Mouse (Mus musculus) forebrain, postnatal 0 days (tissue): ENCODE measurements around the gene Cluap1. TPM values are rescaled to one million over a fixed set of nuclear protein-coding genes. Genes with fewer than 3 reads are reported as not detected.

Experiments used
- ATAC-seq: fragments of 200-750 bp; cut with Nextera tagmentation; 2 replicates; pipeline ENCODE4 v1.8.0; 2017; ENCODE audit warnings: mild to moderate bottlenecking, moderate library complexity
- DNase-seq: peaks from one replicate; pipeline ENCODE4 v3.0.0-alpha.2; 2015
- H3K27ac ChIP-seq: fragments of 300-500 bp; sonication (generic); 2 replicates; pipeline ENCODE4 v1.5.1; 2014; ENCODE audit warnings: low read depth, mild to moderate bottlenecking, antibody characterized with exemption, low read length, moderate library complexity, mixed read lengths
- H3K27me3 ChIP-seq: fragments of 300-500 bp; sonication (generic); 2 replicates; pipeline ENCODE4 v1.6.1; 2014; ENCODE audit warnings: mild to moderate bottlenecking, low read length, mixed read lengths; ENCODE audit not compliant: insufficient read depth
- H3K36me3 ChIP-seq: fragments of 300-500 bp; sonication (generic); 2 replicates; pipeline ENCODE4 v1.6.1; 2014; ENCODE audit warnings: mild to moderate bottlenecking, moderate library complexity; ENCODE audit not compliant: insufficient read depth
- H3K4me1 ChIP-seq: fragments of 300-500 bp; sonication (generic); 2 replicates; pipeline ENCODE4 v1.6.1; 2014; ENCODE audit warnings: antibody characterized with exemption; ENCODE audit not compliant: insufficient read depth
- H3K4me2 ChIP-seq: fragments of 300-500 bp; sonication (generic); 2 replicates; pipeline ENCODE4 v1.6.1; 2014; ENCODE audit warnings: low read depth, mild to moderate bottlenecking, moderate library complexity
- H3K4me3 ChIP-seq: fragments of 300-500 bp; sonication (generic); 2 replicates; pipeline ENCODE4 v1.5.1; 2014; ENCODE audit warnings: low read depth, low read length, mixed read lengths
- H3K9ac ChIP-seq: fragments of 300-500 bp; sonication (generic); 2 replicates; pipeline ENCODE4 v1.6.1; 2014; ENCODE audit warnings: mild to moderate bottlenecking
- H3K9me3 ChIP-seq: fragments of 300-500 bp; sonication (generic); 2 replicates; pipeline ENCODE4 v1.6.1; 2016; ENCODE audit warnings: low read length
- CTCF ChIP-seq: sonication (generic); IDR thresholded peaks from 2 replicates; pipeline ENCODE4 v1.5.1; 2016; ENCODE audit warnings: antibody characterized with exemption, control low read depth, low read depth
- WGBS: fragments of 180-500 bp; shearing (Covaris S2); extraction: QIAGEN DNeasy Blood & Tissue Kit; methylation state at CpG from one replicate; pipeline ENCODE4 v1.1.7; 2014; 5-methylcytosine and 5-hydroxymethylcytosine counted together
- microRNA-seq, 2 experiments: library from miRNA; unstranded; fragments of <30 nt; microRNA quantifications; one replicate each; pipeline ENCODE4; 2016
- polyA plus RNA-seq: library from polyadenylated mRNA; unstranded; fragments of >200 nt; fragmentation: Nextera tagmentation; extraction: Ambion mirVana; gene quantifications from 2 replicates; pipeline ENCODE4 v1.2.1, GENCODE M21; 2015
- total RNA-seq: library from RNA; depleted of rRNA; stranded (reverse); fragments of >200 nt; gene quantifications from 2 replicates; pipeline ENCODE4 v1.2.3, GENCODE M21; 2014; rRNA removed

The Cluap1 gene
- total and polyA plus RNA-seq, 2 experiments from 2014 or later = 36.9 to 45.2 TPM

- 86% methylated on average over 4 of the region's 4 CpGs for WGBS
Measured at GRCm38 (mm10) chr16:3976251-3976671, 67.7 kb downstream of the Cluap1 start, which contains the start of gene Nlrc3. Gene Nlrc3, minus strand, starts transcription at chr16:3976632.

GRCm38 (mm10) chr16:3976712-3977111, 68.1 kb downstream of the Cluap1 start:
- ATAC-seq = no peak
- Histone ChIP-seq H3K4me2 (no peak overlapping the region), H3K4me3 (no peak overlapping the region), H3K27ac (no peak overlapping the region), H3K27me3 (no peaks in the 10 kb centered on the region), H3K9me3 (no peaks in the 10 kb centered on the region), H3K36me3 (peaks cover 39% of the 10 kb centered on the region), H3K9ac (no peak overlapping the region), H3K4me1 (no peaks in the 10 kb centered on the region)
- 58% methylated on average over 3 of the region's 3 CpGs for WGBS
- DNase-seq = no peak
- no peak for TF ChIP-seq CTCF

More at GRCm38 (mm10) chr16:3976251-3976671, 67.7 kb downstream of the Cluap1 start, which contains the start of gene Nlrc3:
- Histone ChIP-seq H3K27me3 (no peaks in the 10 kb centered on the region), H3K9ac (no peak within 1 kb of the TSS), H3K9me3 (no peaks in the 10 kb centered on the region), H3K27ac (no peak within 1 kb of the TSS), H3K36me3 (peaks cover 35% of the 10 kb centered on the region), H3K4me3 (no peak within 1 kb of the TSS), H3K4me1 (no peaks in the 10 kb centered on the region), H3K4me2 (no peak within 1 kb of the TSS)
- no peak for ATAC-seq
- DNase-seq = no peak
- TF ChIP-seq CTCF = no peak

GRCm38 (mm10) chr16:3982173-3982572, 73.6 kb downstream of the Cluap1 start:
- H3K4me1 ChIP-seq = no peaks in the 10 kb centered on the region
- DNase-seq (no peak), ATAC-seq (no peak)
- H3K27me3 ChIP-seq = no peaks in the 10 kb centered on the region
- no peaks in the 10 kb centered on the region for H3K9me3 ChIP-seq
- H3K4me3 ChIP-seq = no peak overlapping the region
- WGBS = 90% methylated on average over 4 of the region's 4 CpGs
- H3K4me2 ChIP-seq = no peak overlapping the region
- no peak overlapping the region for H3K9ac ChIP-seq
- no peak for TF ChIP-seq CTCF
- no peak overlapping the region for H3K27ac ChIP-seq
- peaks cover 93% of the 10 kb centered on the region for H3K36me3 ChIP-seq

- peaks cover 99% of the 10 kb centered on the region for H3K36me3 ChIP-seq
- H3K9ac ChIP-seq = no peak overlapping the region
- no peak overlapping the region for H3K4me3 ChIP-seq
- WGBS = 44% methylated on average over 7 of the region's 7 CpGs
- no peaks in the 10 kb centered on the region for H3K4me1 ChIP-seq
- no peaks in the 10 kb centered on the region for H3K9me3 ChIP-seq
- TF ChIP-seq CTCF = no peak
- H3K27ac ChIP-seq = no peak overlapping the region
- ATAC-seq = no peak
- H3K4me2 ChIP-seq = no peak overlapping the region
- no peak for DNase-seq
- H3K27me3 ChIP-seq = no peaks in the 10 kb centered on the region
Measured at GRCm38 (mm10) chr16:3983146-3983700, 74.6 kb downstream of the Cluap1 start.

GRCm38 (mm10) chr16:3988410-3988809, 79.8 kb downstream of the Cluap1 start:
- no peak for TF ChIP-seq CTCF
- Histone ChIP-seq H3K4me3 (no peak overlapping the region), H3K36me3 (peaks cover 99% of the 10 kb centered on the region), H3K4me1 (no peaks in the 10 kb centered on the region), H3K9me3 (no peaks in the 10 kb centered on the region), H3K9ac (no peak overlapping the region), H3K27me3 (no peaks in the 10 kb centered on the region), H3K4me2 (no peak overlapping the region), H3K27ac (no peak overlapping the region)
- ATAC-seq (no peak), DNase-seq (no peak)
- WGBS = 93% methylated on average over 4 of the region's 4 CpGs

Small RNA genes within 50 kb of the gene (microRNA-seq; reads per million reads assigned to microRNA genes)
- 0 reads per million in 2 experiments for gene Gm23493

Other genes starting within 250 kb of the Cluap1 start
- not detected in 2 replicates for gene Mefv, start 190.7 kb upstream of the Cluap1 start, total RNA-seq
- gene Mefv, start 190.7 kb upstream of the Cluap1 start, polyA plus RNA-seq = not detected in 2 replicates
- 36.4 and 37.1 TPM in 2 replicates for gene Zfp263, start 164.7 kb upstream of the Cluap1 start, total RNA-seq
- 25.1 and 36.4 TPM in 2 replicates for gene Zfp263, start 164.7 kb upstream of the Cluap1 start, polyA plus RNA-seq
- not detected in 2 replicates for gene Olfr15, start 77.9 kb upstream of the Cluap1 start, total RNA-seq
- not detected in 2 replicates for gene Olfr15, start 77.9 kb upstream of the Cluap1 start, polyA plus RNA-seq
- 3.9 and 4.4 TPM in 2 replicates for gene Zfp174, start 61.5 kb upstream of the Cluap1 start, total RNA-seq
- gene Zfp174, start 61.5 kb upstream of the Cluap1 start, polyA plus RNA-seq = 1.2 and 1.9 TPM in 2 replicates
- gene Naa60, start 36.4 kb upstream of the Cluap1 start, total RNA-seq = 61.6 and 81.1 TPM in 2 replicates
- gene Naa60, start 36.4 kb upstream of the Cluap1 start, polyA plus RNA-seq = 86.1 and 97.1 TPM in 2 replicates
- 38.2 and 54.8 TPM in 2 replicates for gene Zfp597, start 24.2 kb upstream of the Cluap1 start, total RNA-seq
- gene Zfp597, start 24.2 kb upstream of the Cluap1 start, polyA plus RNA-seq = 6.5 and 10.4 TPM in 2 replicates
- 5.6 and 10.3 TPM in 2 replicates for gene Gm20695, start 24.2 kb upstream of the Cluap1 start, total RNA-seq
- 0.87 and 2.4 TPM in 2 replicates for gene Gm20695, start 24.2 kb upstream of the Cluap1 start, polyA plus RNA-seq
- gene 1700037C18Rik, start 112 bp upstream of the Cluap1 start, total RNA-seq = 5.5 and 10.3 TPM in 2 replicates
- gene 1700037C18Rik, start 112 bp upstream of the Cluap1 start, polyA plus RNA-seq = 12.2 and 13.6 TPM in 2 replicates
- gene Nlrc3, start 67.8 kb downstream of the Cluap1 start, total RNA-seq = 0.76 and 0.77 TPM in 2 replicates
- gene Nlrc3, start 67.8 kb downstream of the Cluap1 start, polyA plus RNA-seq = 0.28 and 0.62 TPM in 2 replicates
- gene Slx4, start 95.0 kb downstream of the Cluap1 start, total RNA-seq = 46.0 and 50.7 TPM in 2 replicates
- gene Slx4, start 95.0 kb downstream of the Cluap1 start, polyA plus RNA-seq = 11.8 and 17.7 TPM in 2 replicates
- not detected in 2 replicates for gene Dnase1, start 128.1 kb downstream of the Cluap1 start, total RNA-seq
- gene Dnase1, start 128.1 kb downstream of the Cluap1 start, polyA plus RNA-seq = 1.3 and 3.1 TPM in 2 replicates
- 41.7 and 43.3 TPM in 2 replicates for gene Trap1, start 169.0 kb downstream of the Cluap1 start, total RNA-seq
- gene Trap1, start 169.0 kb downstream of the Cluap1 start, polyA plus RNA-seq = 43.3 and 43.5 TPM in 2 replicates